9 mouse cellular contexts compared by ENCODE assay signal in the genomic region with DNA sequence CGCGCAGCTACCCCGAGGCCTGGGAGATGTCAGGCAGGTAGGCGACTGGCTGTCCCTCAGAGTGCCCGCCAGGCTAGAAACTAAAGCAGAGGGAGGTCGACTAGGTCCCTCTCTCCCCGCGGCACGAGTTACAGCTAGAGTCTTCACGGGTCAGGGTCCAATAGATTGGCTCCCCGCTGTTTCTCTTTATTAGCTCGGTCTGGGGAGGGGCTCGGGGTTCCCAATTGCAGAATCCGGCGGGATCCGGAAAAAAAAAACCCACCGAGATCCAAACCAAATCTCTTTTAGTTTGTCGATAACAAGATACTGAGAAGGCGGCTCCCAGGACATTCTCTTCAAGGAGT. TPM values are rescaled to one million over a fixed set of nuclear protein-coding genes. Genes with fewer than 3 reads are reported as not detected.
A peak's percentile ranks its signal among the peaks of the same experiment; 100 is the strongest.
DNase-seq lines count a peak whose midpoint lies in the region; ATAC-seq and TF ChIP-seq lines count a peak whose summit lies in the region.
"Had no signal": no experiment of that assay in that cellular context is flagged by ENCODE, and none has a peak within 500 bp of the region (broad histone marks: within the 10 kb centered on the region; RNA-seq: fewer than 3 reads in every experiment).

No protein-coding gene starts in this region.

- DNase-seq in left cerebral cortex, adult 2 months (ENCODE audit: extremely low spot score in 1 of 2, low spot score in 2 of 2) = no peak
- no peak for DNase-seq in left cerebral cortex, postnatal 25 days (ENCODE audit: low spot score in 2 of 2)
- no peak for DNase-seq in adrenal gland, postnatal 4 days (ENCODE audit: low spot score in 2 of 2)
- DNase-seq in right cerebral cortex, adult 18-20 months = no peak
- no peak for DNase-seq in cerebellum, adult 9-11 months
- DNase-seq: gastrocnemius, postnatal 25 days had no signal

- H3K9ac ChIP-seq in intestine, postnatal 0 days (ENCODE audit: low read depth, low read length) = peak overlapping the region; percentile 81
- peak overlapping the region; percentile 62 for H3K9ac ChIP-seq in neural tube, embryonic 13.5 days

- intact Hi-C loops in left cerebral cortex, adult 2 months (cut with DNase I) = loop anchor here (2.0 to 5.0 kb wide), 3 partner anchors 45 to 117 kb away; no protein-coding TSS in a partner anchor
- intact Hi-C loops in left cerebral cortex, postnatal 25 days (cut with DNase I) = loop anchor here (1.0 kb wide), 1 partner anchor 44 kb away; no protein-coding TSS in a partner anchor

- 0 out of 2 replicates have a peak, but pooled peaks cover 5% of the 10 kb centered on the region for H3K4me1 ChIP-seq in intestine, postnatal 0 days (replicated peaks; ENCODE audit: control insufficient read depth, insufficient read depth, low read length)
- peaks cover 23% of the 10 kb centered on the region for H3K4me1 ChIP-seq in neural tube, embryonic 13.5 days (replicated peaks)

- 0 out of 2 replicates have a peak, but pooled peaks have one; percentile 19 for ATAC-seq in erythroid progenitor cell, adult 5-6 weeks (replicated peaks; ENCODE audit: low FRiP score, poor library complexity, severe bottlenecking)
- peak; percentile 58 for ATAC-seq in intestine, postnatal 0 days
- ATAC-seq in neural tube, embryonic 13.5 days (ENCODE audit: low read depth) = peak; percentile 21; the same call in 1 of the 2 replicates

- H3K36me3 ChIP-seq in intestine, postnatal 0 days (ENCODE audit: control insufficient read depth, insufficient read depth) = no peaks in the 10 kb centered on the region
- no peaks in the 10 kb centered on the region for H3K36me3 ChIP-seq in neural tube, embryonic 13.5 days

- WGBS in intestine, postnatal 0 days = under 1% methylated on average over 19 of the region's 19 CpGs
- WGBS in neural tube, embryonic 13.5 days = under 1% methylated on average over 19 of the region's 19 CpGs

- peak overlapping the region; percentile 80 for H3K4me2 ChIP-seq in intestine, postnatal 0 days (replicated peaks; ENCODE audit: low read depth)
- peak overlapping the region; percentile 96 for H3K4me2 ChIP-seq in neural tube, embryonic 13.5 days

- TF ChIP-seq CTCF in left cerebral cortex, adult 2 months (IDR thresholded peaks at IDR 0.05) = no peak
- no peak for TF ChIP-seq CTCF in intestine, postnatal 0 days (IDR thresholded peaks at IDR 0.05; ENCODE audit: low read depth)

- no peaks in the 10 kb centered on the region for H3K9me3 ChIP-seq in intestine, postnatal 0 days (ENCODE audit: control insufficient read depth)
- H3K9me3 ChIP-seq in neural tube, embryonic 13.5 days = no peaks in the 10 kb centered on the region

- H3K4me3 ChIP-seq in left cerebral cortex, adult 2 months = peak overlapping the region; percentile 69
- H3K4me3 ChIP-seq in intestine, postnatal 0 days (ENCODE audit: low read depth, low read length) = peak overlapping the region; percentile 64
- peak overlapping the region; percentile 49 for H3K4me3 ChIP-seq in neural tube, embryonic 13.5 days

- 0 out of 2 replicates have a peak, but pooled peaks cover 7% of the 10 kb centered on the region for H3K27me3 ChIP-seq in intestine, postnatal 0 days (replicated peaks; ENCODE audit: control insufficient read depth, insufficient read depth, low read length)
- H3K27me3 ChIP-seq in neural tube, embryonic 13.5 days = peaks cover 92% of the 10 kb centered on the region

- peak overlapping the region; percentile 92 for H3K27ac ChIP-seq in left cerebral cortex, adult 2 months
- H3K27ac ChIP-seq in intestine, postnatal 0 days (ENCODE audit: low read depth, low read length) = peak overlapping the region; percentile 87
- no peak overlapping the region for H3K27ac ChIP-seq in neural tube, embryonic 13.5 days (replicated peaks)

RNA-seq across cellular contexts. Expression of gene Sowahb, which starts 0.5 kb away (rescaled TPM):
- total RNA-seq in left cerebral cortex, adult 2 months (2021) = 10 to 100 TPM; 24.2 to 26.4 TPM
- 10 to 100 TPM; 13.1 to 18.7 TPM for total RNA-seq in left cerebral cortex, postnatal 25 days (2021)
- total RNA-seq in erythroid progenitor cell, adult 5-6 weeks (2015; ENCODE audit: low replicate concordance) = not detected in 2 replicates
- not detected in 2 replicates for total RNA-seq in erythroid progenitor cell, adult 5-6 weeks (2017; ENCODE audit: low replicate concordance)
- 16.1 and 18.0 TPM in 2 replicates for polyA plus RNA-seq in intestine, postnatal 0 days (2015; fragmentation: Nextera tagmentation; extraction: Ambion mirVana)
- polyA plus RNA-seq in neural tube, embryonic 13.5 days (2015; fragmentation: Nextera tagmentation; extraction: Ambion mirVana) = not detected in 2 replicates
- total RNA-seq in adrenal gland, postnatal 4 days (2021) = under 1 TPM; 0.85 to 0.90 TPM
- total RNA-seq: gastrocnemius, postnatal 25 days had no signal

RNA-seq across cellular contexts. Expression of gene Sept11, which starts 47.9 kb away (rescaled TPM):
- total RNA-seq in left cerebral cortex, adult 2 months (2021) = 100 to 1,000 TPM; 197 to 203 TPM
- 100 to 1,000 TPM; 195 to 212 TPM for total RNA-seq in left cerebral cortex, postnatal 25 days (2021)
- 14.7 and 22.3 TPM in 2 replicates for total RNA-seq in erythroid progenitor cell, adult 5-6 weeks (2015; ENCODE audit: low replicate concordance)
- total RNA-seq in erythroid progenitor cell, adult 5-6 weeks (2017; ENCODE audit: low replicate concordance) = 5.4 and 9.0 TPM in 2 replicates
- 39.2 and 40.9 TPM in 2 replicates for polyA plus RNA-seq in intestine, postnatal 0 days (2015; fragmentation: Nextera tagmentation; extraction: Ambion mirVana)
- polyA plus RNA-seq in neural tube, embryonic 13.5 days (2015; fragmentation: Nextera tagmentation; extraction: Ambion mirVana) = 156 and 189 TPM in 2 replicates
- 100 to 1,000 TPM; 114 to 144 TPM for total RNA-seq in adrenal gland, postnatal 4 days (2021)

Comparison
In these comparisons a context has a peak if more than half of its experiments do, and no peak if none do; other contexts are left out.
1. RNA of gene Sowahb, which starts 0.5 kb away (total RNA-seq): 24.2 to 26.4 TPM in left cerebral cortex, adult 2 months and 13.1 to 18.7 TPM in left cerebral cortex, postnatal 25 days; 0.85 to 0.90 TPM in adrenal gland, postnatal 4 days and not detected in erythroid progenitor cell, adult 5-6 weeks; every median in the first group is over 4 times any median in the second.
2. RNA of gene Sept11, which starts 47.9 kb away (total RNA-seq): 195 to 212 TPM in left cerebral cortex, postnatal 25 days, 197 to 203 TPM in left cerebral cortex, adult 2 months and 114 to 144 TPM in adrenal gland, postnatal 4 days; 5.4 to 22.3 TPM in erythroid progenitor cell, adult 5-6 weeks; every median in the first group is over 4 times any median in the second.
3. Peak in every context shown above with its lines, with median percentiles within 50 percentile points of each other: H3K4me3 ChIP-seq and ATAC-seq.